Mouse (Mus musculus): ENCODE measurements around the gene Cd59a. TPM values are rescaled to one million over a fixed set of nuclear protein-coding genes. Genes with fewer than 3 reads are reported as not detected.
"Not testable (repeated sequence)": the region's sequence is repeated elsewhere in the genome, so short reads cannot be mapped to it uniquely, and the experiment has no call there.

The Cd59a gene
- total RNA-seq, 2 experiments from 2014 or later = 4.0 to 4.8 TPM

DNA sequence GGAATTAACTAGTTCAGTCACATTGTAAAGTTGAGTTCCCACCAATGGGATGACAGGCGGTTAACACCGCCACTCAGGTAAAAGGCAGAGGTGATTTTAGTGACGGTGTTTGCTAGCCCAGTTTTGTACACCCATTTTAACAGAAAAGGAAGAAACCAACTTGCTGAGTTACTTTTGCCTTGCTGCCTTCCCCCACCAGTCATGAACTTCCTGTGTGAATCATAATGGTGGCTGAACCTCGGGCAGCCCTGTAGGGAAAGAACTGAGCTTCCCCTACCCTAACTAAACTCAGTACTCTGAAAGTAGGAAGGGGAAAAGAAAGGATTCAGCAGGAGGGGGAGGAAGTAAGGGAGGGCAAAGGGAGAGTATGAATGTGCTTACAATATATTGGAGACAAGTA lies 14.4 kb downstream of the Cd59a start:
- no peak for DNase-seq (ENCODE audit: extremely low spot score in 1 of 2, low spot score in 2 of 2)
- TF ChIP-seq CTCF (IDR thresholded peaks at IDR 0.05) = no peak
- intact Hi-C loops (cut with DNase I) = no loop called here
- Histone ChIP-seq H3K27ac (no peak overlapping the region), H3K4me3 (no peak overlapping the region)

DNA sequence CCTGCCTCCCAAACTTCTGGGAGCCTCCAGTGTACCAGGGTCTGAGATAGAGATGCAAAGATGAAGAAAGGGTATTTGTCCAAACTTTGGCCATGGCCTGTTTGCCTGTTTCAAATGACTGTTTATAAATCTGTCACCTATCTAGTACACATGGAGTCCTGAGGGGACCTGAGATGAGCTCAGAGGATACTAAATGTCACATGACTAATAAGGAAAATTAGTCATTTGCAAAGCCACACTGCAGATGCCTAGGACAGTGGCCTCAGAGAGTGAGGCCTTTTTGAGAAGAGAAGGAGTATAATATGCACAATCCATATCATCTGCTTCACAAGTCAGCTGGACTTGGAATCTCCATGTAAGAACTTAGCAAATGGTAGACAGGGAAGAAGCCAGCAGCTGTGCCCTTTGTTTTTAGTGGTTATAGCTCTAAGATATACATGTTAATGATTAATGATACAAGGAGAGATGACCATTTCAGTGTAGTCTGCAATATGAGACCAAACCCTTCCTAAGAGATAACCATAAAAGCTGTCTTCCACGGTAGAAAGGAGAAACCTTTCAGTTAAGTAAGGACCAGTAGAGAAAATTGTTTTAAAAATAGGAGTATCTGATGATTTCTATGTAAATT lies 15.7 kb downstream of the Cd59a start:
- DNase-seq (ENCODE audit: extremely low spot score in 1 of 2, low spot score in 2 of 2); H3K4me3 ChIP-seq; intact Hi-C loops (cut with DNase I); H3K27ac ChIP-seq: not testable (repeated sequence)

- H3K27ac ChIP-seq; DNase-seq (ENCODE audit: extremely low spot score in 1 of 2, low spot score in 2 of 2); intact Hi-C loops (cut with DNase I); H3K4me3 ChIP-seq: not testable (repeated sequence)
These were observed 18.0 kb downstream of the Cd59a start for GRCm38 (mm10) chr2:104113563-104113962.

DNA sequence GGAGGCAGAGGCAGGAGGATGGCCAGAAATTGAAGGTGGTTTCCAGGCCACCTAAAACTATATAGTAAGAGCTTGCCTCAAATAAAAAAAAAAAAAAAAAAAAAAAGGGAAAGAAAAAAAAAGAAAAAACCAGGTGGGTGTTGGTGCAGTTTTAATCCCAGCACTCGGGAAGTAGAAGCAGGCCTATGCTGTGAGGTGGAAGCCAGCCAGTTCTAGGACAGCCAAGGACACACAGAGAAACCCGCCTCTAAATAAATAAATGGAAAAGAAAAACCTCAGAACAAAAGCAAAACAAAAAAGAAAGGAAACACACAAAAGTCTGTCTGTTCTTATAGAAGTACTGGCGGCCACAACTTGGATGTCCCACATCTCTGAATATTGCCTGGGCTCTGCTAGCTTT lies 19.3 kb downstream of the Cd59a start:
- Histone ChIP-seq H3K4me3 (no peak overlapping the region), H3K27ac (no peak overlapping the region)
- intact Hi-C loops (cut with DNase I) = no loop called here
- no peak for DNase-seq (ENCODE audit: extremely low spot score in 1 of 2, low spot score in 2 of 2)
- TF ChIP-seq CTCF (IDR thresholded peaks at IDR 0.05) = no peak

DNA sequence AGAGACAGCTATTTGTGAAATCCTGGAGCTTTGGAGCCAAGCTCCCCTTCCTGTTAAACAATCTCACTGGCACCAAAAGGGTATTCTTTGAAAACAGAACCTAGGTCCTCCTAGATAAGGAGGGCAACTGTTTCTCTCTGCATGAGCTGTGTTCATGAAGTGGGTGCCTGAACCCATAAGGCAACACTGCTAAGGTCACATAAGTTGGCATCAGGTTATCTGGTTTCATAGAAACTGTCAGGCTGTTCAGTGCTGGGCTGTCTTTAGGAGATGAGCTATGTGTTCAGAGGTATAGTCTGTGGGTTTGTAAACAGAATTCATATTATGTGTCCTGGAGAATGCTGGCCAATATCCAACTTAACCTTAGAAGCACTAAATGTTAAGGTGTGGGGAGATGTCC lies 21.6 kb downstream of the Cd59a start:
- intact Hi-C loops (cut with DNase I) = not testable (repeated sequence)

GRCm38 (mm10) chr2:104119097-104119496 lies 23.5 kb downstream of the Cd59a start:
- H3K27ac ChIP-seq = no peak overlapping the region
- TF ChIP-seq CTCF (IDR thresholded peaks at IDR 0.05) = no peak
- no peak overlapping the region for H3K4me3 ChIP-seq
- DNase-seq (ENCODE audit: extremely low spot score in 1 of 2, low spot score in 2 of 2) = no peak
- intact Hi-C loops (cut with DNase I) = no loop called here

More for the DNA sequence above, 21.6 kb downstream of the Cd59a start:
- DNase-seq (ENCODE audit: extremely low spot score in 1 of 2, low spot score in 2 of 2); H3K27ac ChIP-seq; H3K4me3 ChIP-seq: not testable (repeated sequence)

DNA sequence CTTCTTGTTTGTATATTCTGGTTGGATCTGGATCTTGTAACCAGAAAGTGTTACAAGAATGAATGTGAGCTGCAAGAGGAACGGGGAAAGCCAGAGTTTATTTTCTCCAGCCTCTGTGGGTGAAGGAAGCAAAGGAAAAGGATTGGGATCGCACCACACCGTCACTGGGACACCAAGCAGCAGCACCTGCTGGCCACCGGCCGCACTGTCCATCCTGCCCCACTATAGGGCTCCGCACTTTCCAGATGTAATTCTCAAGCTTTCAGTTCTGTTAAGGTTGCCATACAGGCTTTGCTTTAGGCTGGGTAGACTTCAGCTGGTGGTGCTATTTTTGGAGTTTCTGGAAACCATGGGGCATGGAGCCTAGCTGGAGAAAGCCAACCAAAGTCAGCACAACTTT lies 24.7 kb downstream of the Cd59a start:
- no peak for DNase-seq (ENCODE audit: extremely low spot score in 1 of 2, low spot score in 2 of 2)
- intact Hi-C loops (cut with DNase I) = no loop called here
- no peak; the same call in 1 of the 2 replicates for TF ChIP-seq CTCF (IDR thresholded peaks at IDR 0.05)

DNA sequence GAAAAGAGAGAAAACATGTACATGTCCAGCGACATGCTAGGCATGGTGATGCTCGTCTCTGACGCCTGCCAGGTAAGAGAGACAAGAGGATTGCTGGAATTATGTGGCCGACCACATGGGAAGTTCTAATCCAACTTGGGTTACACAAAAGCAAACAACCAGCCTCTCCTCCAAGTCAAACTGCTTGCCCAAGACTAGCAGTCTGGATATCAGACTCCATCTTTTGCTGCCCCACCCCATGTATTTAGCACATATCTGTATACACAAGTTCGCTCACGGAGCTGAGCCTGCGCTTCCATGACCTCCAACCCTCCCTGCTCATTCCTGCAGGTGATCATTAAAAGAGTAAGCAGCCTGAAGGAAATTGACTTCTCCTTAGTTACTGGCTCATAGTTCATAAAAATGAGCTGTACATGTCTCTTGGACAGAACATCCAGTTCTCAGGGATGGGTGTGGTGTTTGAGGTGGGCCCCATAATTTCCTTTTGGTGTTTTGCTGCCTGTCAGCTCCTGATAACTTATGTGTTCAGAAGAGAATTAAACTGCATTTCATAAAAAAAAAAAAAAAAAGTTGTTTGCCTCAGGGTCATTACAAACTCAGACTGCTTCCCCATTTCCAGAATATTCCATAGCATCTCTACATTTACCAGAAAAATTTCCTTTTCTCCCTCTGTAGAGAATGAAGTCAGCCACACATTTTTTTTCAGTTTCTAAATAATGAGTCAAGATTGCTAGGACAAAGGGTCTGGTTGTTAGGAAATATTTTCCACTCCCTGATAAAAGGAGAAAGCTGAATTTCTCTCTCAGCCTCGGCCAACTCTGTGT lies 26.3 kb downstream of the Cd59a start:
- Histone ChIP-seq H3K27ac (peak overlapping the region; percentile 64), H3K4me3 (peak overlapping the region; percentile 68)
- intact Hi-C loops (cut with DNase I) = no loop called here
- no peak for DNase-seq (ENCODE audit: extremely low spot score in 1 of 2, low spot score in 2 of 2)
- no peak for TF ChIP-seq CTCF (IDR thresholded peaks at IDR 0.05)

More for the DNA sequence above, 24.7 kb downstream of the Cd59a start:
- Histone ChIP-seq H3K4me3 (no peak overlapping the region), H3K27ac (peak overlapping the region; percentile 41; the same call in 1 of the 2 replicates)

GRCm38 (mm10) chr2:104122505-104123378 lies 27.1 kb downstream of the Cd59a start, which contains the start of gene A930018P22Rik:
Gene A930018P22Rik, plus strand, starts transcription at chr2:104122769.
- peak within 1 kb of the TSS; percentile 68 for H3K4me3 ChIP-seq
- H3K27ac ChIP-seq = peak within 1 kb of the TSS; percentile 75
- peak; percentile 86 to 89 for DNase-seq (ENCODE audit: extremely low spot score in 1 of 2, low spot score in 2 of 2)
- TF ChIP-seq CTCF (IDR thresholded peaks at IDR 0.05) = no peak
- intact Hi-C loops (cut with DNase I) = no loop called here

- intact Hi-C loops (cut with DNase I) = no loop called here
- DNase-seq (ENCODE audit: extremely low spot score in 1 of 2, low spot score in 2 of 2) = no peak
- no peak overlapping the region for H3K4me3 ChIP-seq
- no peak for TF ChIP-seq CTCF (IDR thresholded peaks at IDR 0.05)
- no peak overlapping the region for H3K27ac ChIP-seq
These were observed 27.9 kb downstream of the Cd59a start for GRCm38 (mm10) chr2:104123540-104123939.

- H3K4me3 ChIP-seq = no peak overlapping the region
- DNase-seq (ENCODE audit: extremely low spot score in 1 of 2, low spot score in 2 of 2) = no peak
- no peak for TF ChIP-seq CTCF (IDR thresholded peaks at IDR 0.05)
- intact Hi-C loops (cut with DNase I) = no loop called here
- H3K27ac ChIP-seq = no peak overlapping the region
These were observed 28.5 kb downstream of the Cd59a start for GRCm38 (mm10) chr2:104124071-104124470.
